Mouse (Mus musculus) telencephalon, adult 2 months (tissue): Measurements from ENCODE around the gene Klhl24.
A peak's percentile ranks its signal among the peaks of the same experiment; 100 is the strongest.
"Not testable (repeated sequence)": the region's sequence is repeated elsewhere in the genome, so short reads cannot be mapped to it uniquely, and the experiment has no call there.

Experiments used
- DNase-seq: peaks from one replicate; pipeline ENCODE4 v3.0.0-alpha.2; 2011; ENCODE audit warnings: low read depth, low spot score

Klhl24 gene

DNA sequence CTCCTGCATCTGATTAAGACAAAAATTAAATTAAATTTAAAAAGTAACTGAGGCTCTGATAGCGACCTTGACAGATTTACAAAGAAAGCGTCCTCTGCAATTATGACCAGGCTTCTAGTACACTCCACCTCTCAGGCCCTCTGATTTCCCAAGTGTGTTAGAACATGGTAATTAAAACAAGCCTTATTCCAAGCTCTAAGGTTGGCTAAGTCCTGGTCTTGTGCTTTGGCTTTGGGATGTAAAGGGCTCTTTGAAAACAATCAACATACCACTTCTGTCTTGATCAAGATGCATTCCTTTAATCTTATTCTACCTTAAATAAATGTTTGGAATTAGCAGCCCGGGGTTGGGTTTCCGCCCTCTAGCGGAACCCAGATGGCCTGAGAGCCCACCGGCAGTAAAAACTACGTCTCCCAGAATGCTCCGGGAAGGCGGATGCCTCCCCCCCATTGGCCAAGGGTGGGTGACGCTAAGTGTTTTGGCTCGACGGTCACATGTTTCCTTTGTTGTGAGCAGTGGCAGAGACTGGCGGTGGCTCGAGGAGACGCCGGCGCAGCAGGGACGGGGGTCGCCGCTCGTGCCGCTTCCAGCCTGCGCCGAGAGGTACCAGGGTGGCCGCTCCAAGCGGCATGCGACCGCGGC lies at the start of gene Klhl24:
Gene Klhl24, plus strand, starts transcription at position 474 of the 642 bp plus-strand sequence.
- peak; percentile 95 for DNase-seq

DNA sequence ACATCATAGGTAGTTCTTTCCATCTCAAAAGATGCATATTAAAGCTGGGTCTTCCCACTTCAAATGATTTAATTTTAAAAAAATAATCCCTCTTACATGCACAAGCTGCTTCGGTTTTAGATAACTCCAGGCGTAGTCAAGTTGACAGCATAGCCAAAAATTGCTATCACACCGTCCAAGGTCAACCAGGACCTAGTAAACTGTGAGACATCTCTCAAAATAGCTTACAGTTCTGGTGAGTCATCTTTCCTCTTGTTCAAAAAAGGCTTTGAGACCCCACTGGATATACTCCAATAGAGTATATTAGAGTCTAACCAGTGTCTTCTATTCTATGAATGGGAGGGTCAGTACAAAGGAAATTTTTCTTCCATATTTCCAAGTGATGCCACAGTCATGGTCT lies 44.7 kb upstream of the Klhl24 start:
- DNase-seq = no peak

DNA sequence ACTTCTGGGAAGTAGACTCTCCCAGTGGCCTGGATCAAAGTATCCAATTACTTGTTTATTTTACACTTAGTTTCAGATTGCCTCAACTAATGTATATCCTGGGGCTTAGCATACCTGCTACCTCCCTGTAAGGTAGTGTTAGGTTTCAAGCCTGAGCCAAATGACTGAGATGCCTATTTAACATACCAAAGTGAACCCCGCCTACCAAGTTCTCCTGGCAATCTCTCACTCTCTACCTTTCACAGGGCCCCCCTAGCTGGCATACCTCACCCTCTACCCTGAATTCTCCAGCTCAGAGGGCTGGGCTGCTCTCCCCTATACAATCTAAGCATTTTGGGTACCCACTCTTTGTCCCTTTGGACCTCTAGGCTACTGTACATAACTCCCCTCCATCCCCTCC lies 24.6 kb upstream of the Klhl24 start:
- no peak for DNase-seq

DNA sequence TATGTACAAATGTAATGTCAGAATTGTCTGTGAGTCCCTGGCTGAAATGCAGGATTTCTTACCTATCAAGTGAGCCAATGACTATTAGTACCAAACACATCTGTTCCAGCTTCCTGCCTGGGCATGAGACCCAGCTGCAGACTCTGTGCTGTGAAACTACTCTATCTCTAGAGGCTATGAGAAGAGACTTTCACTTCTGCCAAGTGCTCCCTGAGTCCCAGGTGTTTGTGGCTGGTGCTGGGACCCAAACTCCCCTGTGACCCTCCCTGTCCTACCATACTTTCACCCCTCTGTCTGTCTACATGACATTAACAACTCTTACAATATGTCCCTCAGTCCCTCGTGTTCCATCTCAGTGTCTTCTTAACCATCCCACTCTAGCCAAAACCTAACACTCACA lies 20.7 kb upstream of the Klhl24 start:
- no peak for DNase-seq

DNA sequence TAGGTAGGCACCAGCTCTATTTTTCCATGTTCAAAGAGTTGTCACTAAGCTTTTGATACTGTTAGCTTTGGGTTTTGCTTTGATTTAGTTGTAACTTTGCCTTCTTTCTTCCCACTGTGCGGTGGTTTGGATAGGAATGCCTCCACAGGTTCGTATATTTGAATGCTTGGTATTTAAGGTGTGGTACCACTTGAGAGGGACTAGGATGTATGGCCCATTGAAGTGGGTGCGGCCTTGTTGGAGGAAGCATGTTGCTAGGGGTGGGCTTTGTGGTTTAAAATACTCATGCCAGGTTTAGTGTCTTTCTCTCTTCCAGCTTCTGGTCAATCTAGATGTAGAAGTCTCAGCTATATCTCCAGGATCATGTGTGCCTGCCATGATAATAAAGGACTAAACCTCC lies 17.1 kb upstream of the Klhl24 start:
- DNase-seq = no peak

DNA sequence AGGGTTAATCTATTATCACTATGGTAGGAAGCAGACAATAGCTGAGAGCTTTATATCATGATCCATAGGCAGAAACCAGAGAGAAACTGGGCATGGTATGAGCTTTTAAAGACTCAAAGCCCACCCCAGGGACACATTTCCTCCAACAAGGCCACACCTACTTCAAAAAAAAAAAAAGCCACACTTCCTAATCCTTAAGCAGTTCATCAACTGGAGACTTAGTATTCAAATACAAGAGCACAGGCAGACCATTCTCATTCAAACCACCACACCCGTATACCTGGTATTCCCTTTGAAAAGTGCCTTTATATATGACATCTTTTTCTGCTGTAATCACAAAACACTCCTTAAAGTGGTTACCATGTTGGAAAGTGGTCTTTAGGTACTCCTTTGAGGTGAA lies 12.7 kb upstream of the Klhl24 start:
- DNase-seq = no peak

DNA sequence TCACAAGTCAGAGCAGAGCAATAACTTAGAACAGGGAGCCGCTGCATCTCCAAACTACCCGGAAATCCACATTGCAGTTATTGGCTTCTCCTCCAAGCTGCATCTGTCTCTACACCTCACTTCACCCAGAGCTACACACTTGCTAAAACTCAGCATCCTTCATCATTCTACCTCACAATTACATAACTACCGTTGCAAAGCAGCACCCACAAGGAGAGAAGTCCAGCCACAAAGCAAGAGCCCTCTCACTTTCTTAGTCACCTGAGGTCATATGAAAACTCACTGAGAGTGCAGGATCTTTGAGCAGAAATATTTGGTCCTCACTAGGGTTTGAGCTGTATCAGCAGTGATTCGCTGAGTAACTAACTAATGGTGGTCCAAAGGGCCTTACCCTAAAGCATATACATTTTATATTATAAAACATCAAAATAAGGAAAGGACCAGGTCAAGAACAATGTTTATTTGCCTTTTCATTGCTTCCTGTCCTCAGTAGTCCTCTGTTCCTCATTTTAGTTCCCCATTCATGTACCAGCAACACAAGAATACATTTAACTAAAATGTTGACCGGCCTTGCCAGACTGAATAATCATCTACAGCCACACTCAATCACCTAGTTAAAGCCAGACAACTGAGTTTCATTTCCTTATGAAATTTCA lies 12.0 kb upstream of the Klhl24 start:
- DNase-seq = no peak

DNA sequence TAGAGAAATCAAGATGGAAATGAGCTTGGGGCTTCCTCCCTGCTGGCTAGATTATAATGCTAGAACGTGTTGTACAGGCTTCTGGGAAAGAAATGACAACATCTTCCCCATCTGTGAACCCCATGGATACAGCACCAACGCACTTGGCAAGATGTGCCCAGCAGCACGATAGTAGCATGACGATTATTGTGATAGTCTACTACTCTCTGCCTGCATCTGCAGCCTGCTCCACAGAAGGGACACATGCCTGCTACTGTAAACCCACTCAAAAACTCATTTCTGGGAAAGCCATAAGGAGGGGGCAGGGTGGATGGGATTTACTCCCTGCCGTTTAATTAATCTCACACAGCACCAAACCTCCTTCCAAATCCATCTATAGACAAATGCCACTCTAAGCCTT lies 10.4 kb upstream of the Klhl24 start:
- DNase-seq = peak; percentile 40

DNA sequence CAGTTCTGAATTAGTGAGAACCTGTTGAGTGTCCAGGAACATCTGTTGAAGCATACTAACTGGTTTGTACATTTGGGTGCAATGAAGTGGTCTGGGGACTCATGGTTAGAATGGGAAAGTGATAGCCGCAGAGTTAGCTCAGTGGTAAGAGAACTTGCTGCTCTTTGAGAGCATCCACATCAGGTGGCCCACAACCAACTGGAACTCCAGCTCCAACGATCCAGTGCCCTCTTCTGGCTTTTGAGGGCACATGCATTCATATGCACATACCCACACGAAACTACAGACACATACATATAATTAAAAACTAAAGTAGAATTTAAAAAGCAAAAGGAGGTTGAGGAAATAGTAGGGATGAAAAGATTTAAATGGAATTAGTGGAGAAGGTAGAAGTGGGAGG lies 7.7 kb upstream of the Klhl24 start:
- DNase-seq = no peak

DNA sequence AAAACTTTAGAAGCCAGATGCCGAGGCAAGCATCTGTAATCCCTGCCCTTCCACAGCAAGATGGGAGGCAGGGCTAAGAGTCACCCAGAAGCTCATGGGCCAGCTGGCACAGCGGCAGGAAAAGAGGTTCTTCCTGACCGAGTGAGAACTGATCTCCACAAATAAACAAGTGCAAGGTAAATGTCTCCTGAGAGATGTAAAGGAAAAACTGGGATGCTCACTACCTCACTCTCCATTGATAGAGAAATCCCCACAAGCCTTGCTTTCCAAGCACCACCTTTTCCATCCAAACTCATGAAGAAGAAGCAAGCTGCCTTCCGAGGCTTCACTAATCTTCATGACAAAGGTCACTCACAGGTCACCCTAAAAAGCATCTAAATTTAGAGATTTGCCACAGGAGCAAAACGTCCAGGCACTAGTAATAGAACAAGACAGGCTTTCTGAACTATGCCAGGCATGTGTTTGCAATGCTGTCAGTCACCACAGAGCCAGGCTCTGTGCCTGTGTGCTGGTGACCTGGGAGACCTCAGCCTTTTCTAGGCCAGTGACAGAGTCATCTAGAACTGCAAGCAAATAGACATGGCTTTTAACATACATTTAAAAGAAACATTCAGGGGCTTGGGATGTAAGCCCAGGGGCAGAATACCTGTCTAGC lies 6.3 kb upstream of the Klhl24 start:
- no peak for DNase-seq

DNA sequence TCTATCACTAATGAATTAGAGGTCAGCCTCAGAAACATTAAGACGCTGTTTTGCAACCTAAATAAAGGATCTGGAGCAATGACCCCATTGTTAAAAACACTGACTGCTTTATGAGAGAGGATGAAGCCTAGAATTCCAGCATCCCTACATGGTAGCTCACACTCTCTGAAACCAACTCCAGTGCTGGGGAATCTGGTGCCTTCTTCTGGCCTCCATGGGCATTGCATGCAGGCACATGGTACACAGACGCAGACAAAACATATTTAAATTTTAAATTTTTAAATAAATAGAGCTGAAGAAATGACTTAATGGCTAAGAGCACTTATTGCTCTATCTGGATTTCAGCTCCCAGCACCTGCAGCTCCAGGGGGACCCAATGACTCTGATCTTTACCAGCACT lies 1.4 kb upstream of the Klhl24 start:
- no peak for DNase-seq

DNA sequence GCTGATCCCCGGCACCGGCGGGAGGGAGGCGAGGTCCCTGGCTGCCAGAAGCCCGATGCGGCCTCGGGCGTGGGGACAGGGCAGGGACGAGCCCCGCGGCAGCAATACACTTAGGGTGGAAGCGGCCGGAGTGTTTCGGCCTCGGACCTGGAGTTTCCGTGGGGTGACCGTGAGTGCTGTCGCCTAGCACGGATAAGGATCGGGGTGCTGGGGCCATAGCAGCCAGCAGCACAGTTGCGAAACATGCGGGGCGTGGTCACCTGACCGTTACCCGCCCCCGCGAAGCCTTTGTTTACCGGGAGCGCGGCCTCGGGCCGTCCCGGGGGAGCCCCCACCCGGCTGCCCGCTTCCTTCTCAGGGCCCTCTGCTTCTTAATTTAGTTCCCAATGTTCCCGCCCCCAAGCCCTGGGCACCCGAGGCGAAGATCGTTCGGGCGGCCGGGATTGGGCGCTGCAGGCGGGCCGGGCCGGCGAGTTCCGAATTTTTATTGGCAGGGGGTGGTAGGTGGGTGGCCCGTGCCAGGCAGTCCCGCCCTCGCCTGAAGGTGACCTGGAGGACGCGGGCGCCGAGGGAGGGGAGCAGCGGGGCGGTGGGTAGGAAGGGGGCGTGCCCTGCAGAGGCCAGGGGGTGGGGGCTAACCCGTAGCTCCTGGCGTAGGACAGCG lies 501 bp downstream of the Klhl24 start:
- DNase-seq = peak; percentile 66

DNA sequence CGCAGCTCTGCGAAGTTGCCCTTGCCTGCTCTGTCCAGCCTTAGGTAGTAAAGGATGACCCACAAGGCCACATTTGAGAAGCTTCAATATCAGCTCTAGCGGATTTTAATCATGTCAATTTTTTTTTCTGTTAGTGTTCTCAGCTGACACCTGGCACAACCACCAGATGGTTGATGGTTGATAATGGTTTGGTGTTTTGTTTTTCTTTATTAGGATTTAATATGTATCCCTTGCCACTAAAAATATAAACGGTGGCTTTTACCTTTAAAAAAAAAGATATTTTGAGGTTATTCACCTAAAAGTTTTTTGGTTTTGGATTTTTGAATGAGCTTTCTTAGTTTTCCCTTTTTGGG lies 1.0 kb downstream of the Klhl24 start:
- DNase-seq = no peak

DNA sequence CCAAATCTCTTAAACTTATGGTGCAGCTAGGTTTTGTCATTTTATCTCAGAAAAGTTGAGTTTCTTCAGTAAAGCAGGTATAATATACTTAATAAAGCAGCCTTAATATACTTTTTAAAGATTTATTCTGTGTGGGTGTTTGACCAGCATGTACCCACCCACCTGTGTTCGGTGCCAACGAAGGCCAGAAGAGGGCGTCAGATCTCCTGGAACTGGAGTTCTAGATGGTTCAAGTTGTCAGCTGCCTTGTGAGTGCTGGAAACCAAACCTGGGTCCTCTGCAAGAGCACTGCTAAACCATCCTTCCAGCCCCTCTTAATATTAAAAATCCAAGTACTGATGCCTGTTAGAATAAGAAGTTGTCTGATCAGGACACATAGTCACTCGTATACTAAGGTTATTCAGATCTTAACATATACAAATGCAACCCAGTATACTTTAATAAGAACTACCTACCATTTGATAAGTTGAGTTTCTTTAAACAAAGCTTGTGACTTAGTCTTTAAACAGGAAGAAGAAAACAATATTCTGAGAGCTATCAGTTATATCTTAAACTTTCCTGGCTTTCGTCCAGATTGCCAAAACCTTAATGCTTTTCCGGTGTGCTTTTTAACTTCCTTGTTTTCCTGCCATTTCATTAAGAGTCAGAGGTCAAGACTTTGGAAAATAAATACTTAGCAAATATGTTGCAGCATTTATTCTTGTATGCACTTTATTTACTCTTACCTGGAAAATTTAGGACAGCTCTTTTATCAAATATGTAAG lies 1.7 kb downstream of the Klhl24 start:
- DNase-seq = no peak

DNA sequence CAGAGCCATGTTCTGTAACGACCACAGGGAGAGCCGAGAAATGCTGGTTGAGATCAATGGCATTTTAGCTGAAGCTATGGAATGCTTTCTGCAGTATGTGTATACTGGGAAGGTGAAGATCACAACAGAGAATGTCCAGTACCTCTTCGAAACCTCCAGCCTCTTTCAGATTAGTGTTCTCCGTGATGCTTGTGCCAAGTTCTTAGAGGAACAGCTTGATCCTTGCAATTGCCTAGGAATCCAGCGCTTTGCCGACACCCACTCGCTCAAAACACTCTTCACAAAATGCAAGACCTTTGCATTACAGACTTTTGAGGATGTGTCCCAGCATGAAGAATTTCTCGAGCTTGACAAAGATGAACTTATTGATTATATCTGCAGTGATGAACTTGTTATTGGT lies 9.7 kb downstream of the Klhl24 start:
- DNase-seq = peak; percentile 22

DNA sequence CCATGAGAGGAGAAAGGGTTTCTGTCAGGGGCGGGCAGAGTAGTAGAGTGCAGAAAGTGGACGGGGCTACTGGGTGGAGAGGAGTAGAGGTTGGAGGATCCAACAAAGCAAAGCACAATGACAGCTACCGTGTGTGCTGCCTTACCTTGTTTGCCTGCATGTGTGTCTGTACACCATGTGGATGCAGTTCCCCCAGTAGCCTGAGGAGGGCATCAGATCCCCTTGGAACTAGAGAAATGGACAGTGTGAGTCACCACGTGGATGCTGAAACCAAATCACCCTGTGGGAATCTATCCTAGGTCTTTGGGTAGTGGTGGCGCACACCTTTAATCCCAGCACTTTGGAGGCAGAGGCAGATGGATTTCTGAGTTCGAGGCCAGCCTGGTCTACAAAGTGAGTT lies 11.6 kb downstream of the Klhl24 start:
- DNase-seq = no peak

DNA sequence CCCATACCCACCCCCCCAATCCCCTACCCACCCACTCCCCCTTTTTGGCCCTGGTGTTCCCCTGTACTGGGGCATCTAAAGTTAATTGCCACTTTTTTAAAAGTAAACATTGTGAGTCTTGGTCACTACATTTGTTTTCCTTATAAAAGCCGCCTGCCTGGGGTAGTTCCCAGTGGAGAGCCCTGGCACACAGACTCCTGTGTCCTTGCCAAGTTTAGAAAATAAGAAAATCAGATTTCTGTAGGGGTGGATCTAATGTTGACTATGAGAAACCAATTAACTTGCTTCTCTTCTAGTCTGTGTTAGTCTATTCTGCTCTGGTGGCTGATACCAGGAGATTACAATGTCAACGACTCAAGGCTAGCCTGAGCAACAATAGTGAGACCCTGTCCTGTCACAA lies 15.3 kb downstream of the Klhl24 start:
- DNase-seq = no peak

DNA sequence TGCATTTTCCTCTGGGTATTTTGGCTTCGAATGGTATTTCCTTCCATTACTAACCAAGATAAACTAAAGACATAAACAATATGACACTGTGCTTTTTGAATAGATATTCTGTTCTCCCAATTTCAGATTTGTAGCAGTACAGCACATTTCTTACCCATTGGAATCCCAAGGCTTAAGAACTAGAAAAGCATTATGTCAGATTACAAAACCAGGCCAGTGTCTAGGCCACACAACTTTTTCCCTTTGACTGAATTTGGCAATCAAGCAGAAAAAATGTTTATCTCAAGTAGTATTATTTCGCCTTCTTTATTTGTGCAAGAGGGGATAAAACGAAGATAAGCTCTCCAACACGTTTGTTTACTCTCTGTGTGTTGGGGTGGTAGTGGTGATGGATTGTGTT lies 18.7 kb downstream of the Klhl24 start:
- DNase-seq = no peak

DNA sequence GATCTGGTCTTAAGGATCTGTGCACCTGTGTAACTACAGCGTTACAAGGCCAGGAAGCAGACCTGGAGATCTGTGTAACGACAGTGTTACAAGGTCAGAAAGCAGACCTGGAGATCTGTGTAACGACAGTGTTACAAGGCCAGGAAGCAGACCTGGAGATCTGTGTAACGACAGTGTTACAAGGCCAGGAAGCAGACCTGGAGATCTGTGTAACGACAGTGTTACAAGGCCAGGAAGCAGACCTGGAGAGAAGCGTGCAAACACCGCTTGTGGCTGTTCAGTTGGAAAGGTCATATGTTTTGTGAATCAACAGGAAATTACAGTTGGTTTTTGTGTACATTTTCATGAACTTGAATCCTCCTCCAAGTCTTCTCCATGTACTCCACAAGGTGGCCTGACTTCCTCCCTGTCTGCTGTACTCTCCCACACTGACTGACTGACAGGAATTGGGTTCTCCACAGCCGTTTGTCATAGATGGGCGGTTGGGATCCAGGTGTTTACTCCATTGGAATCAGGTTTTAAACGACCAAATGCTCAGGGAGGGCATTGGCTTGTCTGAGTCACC lies 29.1 kb downstream of the Klhl24 start:
- DNase-seq = not testable (repeated sequence)

DNA sequence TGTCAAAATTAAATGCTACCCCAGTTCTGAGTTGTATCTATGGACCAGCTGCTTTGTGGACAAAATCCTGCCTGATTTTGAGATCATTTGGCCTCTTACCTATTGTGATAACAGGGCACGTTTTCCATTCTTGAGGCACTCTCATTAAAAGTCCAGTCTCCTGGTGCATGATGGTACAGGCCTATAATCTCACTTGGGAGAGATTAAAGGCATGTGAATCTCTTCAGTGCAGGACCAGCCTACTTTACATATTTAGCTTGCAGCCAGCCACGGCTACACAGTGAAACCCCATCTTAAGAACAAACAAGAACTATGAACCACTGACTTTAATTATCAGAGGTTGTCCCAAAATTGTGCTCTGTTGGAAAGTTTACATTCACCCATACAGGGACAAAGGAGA lies 33.1 kb downstream of the Klhl24 start:
- no peak for DNase-seq

DNA sequence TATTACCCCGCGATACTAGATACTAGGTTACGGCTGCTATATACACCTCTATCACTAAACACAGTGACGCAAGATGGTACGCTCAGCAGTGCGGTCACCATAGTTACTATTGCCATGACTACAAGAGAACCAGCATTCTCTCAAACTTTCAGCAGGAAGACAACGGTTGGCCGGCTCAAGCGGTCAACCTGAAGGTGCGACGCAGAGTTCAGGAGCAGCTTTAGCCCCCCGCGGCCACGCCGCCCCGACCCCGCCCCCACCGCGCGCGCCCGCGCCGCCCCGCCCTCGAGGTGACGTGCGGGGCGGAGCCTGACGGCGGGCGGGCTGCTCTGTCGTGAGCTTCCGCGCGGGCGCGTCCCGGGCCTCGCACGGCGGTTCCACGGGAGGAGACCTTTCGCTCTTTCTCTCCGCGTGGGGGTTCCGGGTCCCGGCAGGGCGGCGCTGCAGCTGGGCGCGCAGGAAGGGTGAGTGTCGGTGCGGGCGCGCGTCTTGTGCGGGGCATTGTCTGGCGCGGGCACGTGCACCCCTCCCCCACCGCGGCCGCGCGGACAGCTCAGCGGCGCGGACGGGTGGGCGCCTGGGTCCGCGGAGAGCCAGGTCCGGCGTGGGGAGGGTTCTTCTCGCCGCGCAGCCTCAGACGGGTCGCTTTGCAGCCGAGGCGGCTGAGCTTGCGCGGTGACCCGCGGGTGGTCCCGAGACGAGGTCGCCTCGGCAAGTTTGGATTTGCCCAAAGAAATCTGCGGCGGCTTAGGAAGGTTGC lies 43.6 kb downstream of the Klhl24 start, which contains the start of gene Yeats2:
Gene Yeats2, plus strand, starts transcription at position 292 of the 760 bp plus-strand sequence.
- peak; percentile 42 for DNase-seq
